Mouse (Mus musculus) lung, postnatal 0 days (tissue): ENCODE results near the gene Gpc5.

Experiments used
- CTCF ChIP-seq: IDR thresholded peaks from 2 replicates; pipeline ENCODE4 v1.5.1; 2016; ENCODE audit warnings: antibody characterized with exemption, mild to moderate bottlenecking
- EP300 ChIP-seq: IDR thresholded peaks from 2 replicates; pipeline ENCODE4 v1.6.1; 2016; ENCODE audit warnings: antibody characterized with exemption, mild to moderate bottlenecking, control low read depth

DNA sequence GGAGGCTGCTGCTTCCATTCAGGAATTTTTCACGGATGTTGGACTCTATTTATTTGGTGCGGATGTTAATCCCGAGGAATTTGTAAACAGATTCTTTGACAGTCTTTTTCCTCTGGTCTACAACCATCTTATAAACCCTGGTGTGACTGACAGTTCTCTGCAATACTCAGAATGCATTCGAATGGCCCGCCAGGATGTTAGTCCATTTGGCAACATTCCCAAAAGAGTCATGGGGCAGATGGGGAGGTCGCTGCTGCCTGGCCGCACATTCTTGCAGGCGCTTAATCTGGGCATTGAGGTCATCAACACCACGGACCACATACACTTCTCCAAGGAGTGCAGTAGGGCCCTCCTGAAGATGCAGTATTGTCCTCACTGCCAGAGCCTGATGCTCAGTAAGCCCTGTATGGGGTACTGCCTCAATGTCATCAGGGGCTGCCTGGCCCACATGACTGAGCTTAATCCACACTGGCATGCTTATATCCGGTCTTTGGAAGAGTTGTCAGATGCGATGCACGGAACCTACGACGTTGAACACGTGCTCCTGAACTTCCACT is 277.7 kb downstream of the Gpc5 start:
- TF ChIP-seq EP300: no peak
- TF ChIP-seq CTCF: no peak
